Mouse (Mus musculus) layer of hippocampus, adult 18-20 months (tissue): ENCODE measurements at regions not wholly inside any gene's neighbourhood (a gene's known extent, or its start where the extent isn't known, plus 50 kb on each side); places are given as distances from the start of the nearest gene placed in this dataset.

Experiments
- DNase-seq, 2 experiments: peaks; one replicate each; pipeline ENCODE4 v3.0.0; 2022; ENCODE audit warnings: low spot score in 2 of 2

GRCm38 (mm10) chr12:58027796-58028195, 183.8 kb upstream of the Sstr1 start:
- DNase-seq: no peak

DNA sequence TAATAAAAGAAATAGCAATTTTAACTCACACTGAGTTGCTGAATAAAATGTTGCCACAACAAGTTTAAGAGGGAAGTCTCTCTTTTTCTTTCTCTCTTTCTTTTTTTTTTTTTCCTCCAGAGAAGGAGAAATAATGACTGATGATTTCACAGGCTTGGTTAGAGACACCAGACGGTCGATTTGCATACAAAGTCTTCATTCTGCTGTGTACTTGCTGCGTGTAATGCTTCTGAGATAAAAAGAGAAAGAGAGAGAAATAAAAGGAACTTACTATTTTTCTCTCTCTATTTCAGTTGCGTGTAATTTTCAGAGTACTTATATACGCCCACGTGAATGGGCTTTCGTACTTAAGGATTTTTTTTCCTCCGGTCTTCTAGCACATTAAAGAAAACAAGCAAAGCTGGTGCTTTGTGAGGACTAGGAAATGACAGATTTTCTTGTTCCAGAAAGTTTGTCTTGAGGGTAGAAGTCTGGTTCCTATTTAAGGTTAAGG, 155.2 kb upstream of the Sstr1 start:
- DNase-seq: peak in 1 of 2 experiments; percentile 27

- no peak for DNase-seq
Measured at GRCm38 (mm10) chr12:58067318-58068223, 144.0 kb upstream of the Sstr1 start.

DNA sequence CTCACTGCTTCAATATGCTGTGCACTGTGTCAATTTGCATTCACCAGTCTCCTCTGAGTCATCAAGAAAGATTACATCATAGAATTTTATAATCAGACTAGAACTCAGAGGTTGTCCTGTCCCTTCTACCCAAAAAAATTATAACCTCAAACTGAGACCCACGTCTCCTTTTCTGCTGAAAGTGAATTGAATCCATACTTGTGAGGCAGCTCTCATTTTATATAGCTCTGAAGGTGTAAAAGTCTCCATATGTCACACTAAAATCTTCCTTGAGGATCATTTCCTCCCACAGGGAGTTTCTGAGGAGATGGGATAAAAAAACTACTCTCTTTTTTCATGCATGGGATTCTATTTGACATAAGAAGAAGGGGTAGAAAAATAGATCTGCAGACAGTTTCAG, 124.3 kb upstream of the Sstr1 start:
- DNase-seq: no peak

DNA sequence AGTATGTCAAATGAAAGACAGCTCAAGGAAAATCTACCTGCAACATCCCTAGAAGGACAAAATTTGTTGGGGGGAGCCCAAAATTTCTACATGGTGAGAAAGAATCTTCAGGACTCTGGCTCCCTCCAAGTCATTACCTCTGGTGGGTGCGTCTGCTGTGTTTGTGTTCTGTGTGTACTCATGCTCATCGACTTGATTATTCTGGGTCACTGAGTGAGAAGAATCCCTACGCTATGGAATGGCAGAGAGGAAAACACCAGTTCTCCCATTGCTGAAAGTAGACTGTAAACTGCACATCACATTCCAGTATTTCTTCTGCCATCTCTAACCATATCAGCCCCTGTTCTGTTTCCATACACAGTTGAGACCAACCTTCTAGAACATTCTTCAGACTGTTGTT, 98.9 kb upstream of the Sstr1 start:
- DNase-seq: no peak

- peak in 1 of 2 experiments; percentile 1 for DNase-seq
Measured at GRCm38 (mm10) chr12:58139121-58139520, 72.5 kb upstream of the Sstr1 start.

- no peak for DNase-seq
Measured at GRCm38 (mm10) chr12:58151883-58152282, 59.7 kb upstream of the Sstr1 start.
